Mouse (Mus musculus) ovary, adult 2 months (tissue): Measurements from ENCODE around the gene Olfr1480. TPM values are rescaled to one million over a fixed set of nuclear protein-coding genes. Genes with fewer than 3 reads are reported as not detected.

Source experiments
- polyA plus RNA-seq: library from polyadenylated mRNA; depleted of rRNA; stranded (reverse); fragments of >200 nt; gene quantifications from 2 replicates; pipeline ENCODE4 v1.2.3, GENCODE M21; 2012; rRNA removed

Gene Olfr1480
- not detected in 2 replicates for polyA plus RNA-seq

GRCm38 (mm10) chr19:13527613-13528012, at the start of gene Olfr1480:
Olfr1480 (plus strand) TSS chr19:13527913.

GRCm38 (mm10) chr19:13480096-13480495, 47.6 kb upstream of the Olfr1480 start, which contains the start of gene Olfr1475:
Olfr1475 (minus strand) TSS chr19:13480196.

DNA sequence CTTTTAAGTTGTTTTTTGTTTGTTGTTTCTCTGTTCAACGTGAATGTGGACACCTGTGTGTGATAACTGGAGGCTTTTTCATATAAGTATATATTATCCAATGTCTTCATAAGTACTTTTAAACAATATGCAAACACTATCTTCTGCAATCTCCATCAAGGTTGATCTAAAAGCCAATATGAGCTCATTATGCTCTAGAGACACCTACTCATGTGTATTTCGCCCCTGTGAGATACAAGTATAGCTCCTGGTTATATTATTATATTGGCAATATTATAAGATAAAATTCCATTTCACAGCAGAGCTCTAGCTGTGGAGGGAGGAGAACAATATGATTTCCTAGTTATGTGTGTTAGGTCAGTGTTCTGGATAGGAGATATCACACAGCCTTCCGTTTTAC, 27.5 kb upstream of the Olfr1480 start, which contains the start of gene Olfr1477:
Olfr1477 (plus strand) TSS at position 301 of the 400 bp plus-strand sequence.

Other genes with a start within 250 kb of the Olfr1480 start
- gene Olfr1465, start 212.4 kb upstream of the Olfr1480 start, polyA plus RNA-seq, result not detected in 2 replicates
- not detected in 2 replicates for gene Olfr1466, start 189.1 kb upstream of the Olfr1480 start, polyA plus RNA-seq
- not detected in 2 replicates for gene Olfr1467, start 165.7 kb upstream of the Olfr1480 start, polyA plus RNA-seq
- not detected in 2 replicates for gene Olfr1469, start 120.1 kb upstream of the Olfr1480 start, polyA plus RNA-seq
- gene Olfr1471, start 84.5 kb upstream of the Olfr1480 start, polyA plus RNA-seq, result not detected in 2 replicates
- gene Olfr1472, start 71.8 kb upstream of the Olfr1480 start, polyA plus RNA-seq, result not detected in 2 replicates
- gene Olfr1474, start 58.3 kb upstream of the Olfr1480 start, polyA plus RNA-seq, result not detected in 2 replicates
- not detected in 2 replicates for gene Olfr1475, start 47.7 kb upstream of the Olfr1480 start, polyA plus RNA-seq
- not detected in 2 replicates for gene Olfr1477, start 27.4 kb upstream of the Olfr1480 start, polyA plus RNA-seq
- not detected in 2 replicates for gene Olfr1484, start 55.6 kb downstream of the Olfr1480 start, polyA plus RNA-seq
- not detected in 2 replicates for gene Olfr1487, start 89.5 kb downstream of the Olfr1480 start, polyA plus RNA-seq
- not detected in 2 replicates for gene Olfr1489, start 103.7 kb downstream of the Olfr1480 start, polyA plus RNA-seq
- gene Olfr1490, start 123.2 kb downstream of the Olfr1480 start, polyA plus RNA-seq, result not detected in 2 replicates
- gene Olfr1491, start 169.4 kb downstream of the Olfr1480 start, polyA plus RNA-seq, result not detected in 2 replicates
- not detected in 2 replicates for gene Olfr1493-ps1, start 195.4 kb downstream of the Olfr1480 start, polyA plus RNA-seq
- gene Olfr1494, start 211.8 kb downstream of the Olfr1480 start, polyA plus RNA-seq, result not detected in 2 replicates
- gene Olfr1495, start 236.7 kb downstream of the Olfr1480 start, polyA plus RNA-seq, result not detected in 2 replicates
- gene Olfr1496, start 250.0 kb downstream of the Olfr1480 start, polyA plus RNA-seq, result not detected in 2 replicates